ENCODE assay signal across 13 mouse cellular contexts in genomic region chr12:112597618-112598017, GRCm38 (mm10). TPM values are rescaled to one million over a fixed set of nuclear protein-coding genes. Genes with fewer than 3 reads are reported as not detected.
DNase-seq lines count a peak whose midpoint lies in the region; ATAC-seq and TF ChIP-seq lines count a peak whose summit lies in the region.
"Had no signal": no experiment of that assay in that cellular context is flagged by ENCODE, and none has a peak within 500 bp of the region (broad histone marks: within the 10 kb centered on the region; RNA-seq: fewer than 3 reads in every experiment).

No protein-coding gene starts in this region.

- H3K4me2 ChIP-seq in hindbrain, postnatal 0 days (ENCODE audit: low read depth, low read length), result no peak overlapping the region
- no peak overlapping the region for H3K4me2 ChIP-seq in hindbrain, embryonic 12.5 days (replicated peaks)

- H3K4me3 ChIP-seq in hindbrain, postnatal 0 days (ENCODE audit: low read length), result no peak overlapping the region
- no peak overlapping the region for H3K4me3 ChIP-seq in hindbrain, embryonic 12.5 days
- no peak overlapping the region for H3K4me3 ChIP-seq in olfactory bulb, adult 2 months (ENCODE audit: insufficient read depth, low read depth, low read length)

- no peak for ATAC-seq in cerebellum, adult (ENCODE audit: insufficient number of reproducible peaks, low FRiP score, low TSS enrichment)
- ATAC-seq in hindbrain, postnatal 0 days, result no peak
- no peak for ATAC-seq in hindbrain, embryonic 12.5 days (ENCODE audit: low FRiP score)
- ATAC-seq: forebrain, embryonic 16.5 days; inflammation-experienced regulatory T-cells, adult 6 months had no signal

- H3K36me3 ChIP-seq in hindbrain, postnatal 0 days (ENCODE audit: insufficient read depth, low read length), result no peaks in the 10 kb centered on the region
- H3K36me3 ChIP-seq in hindbrain, embryonic 12.5 days, result no peaks in the 10 kb centered on the region

- no peak overlapping the region for H3K27ac ChIP-seq in hindbrain, postnatal 0 days
- no peak overlapping the region for H3K27ac ChIP-seq in hindbrain, embryonic 12.5 days
- peak overlapping the region; percentile 9; the same call in 1 of the 2 replicates for H3K27ac ChIP-seq in olfactory bulb, adult 2 months (ENCODE audit: insufficient read depth, low read depth, low read length)
- H3K27ac ChIP-seq: macrophage had no signal

- DNase-seq in cerebellum, postnatal 10 days, result peak; percentile 76 to 81
- DNase-seq in hindbrain, postnatal 0 days (ENCODE audit: low spot score), result peak; percentile 40
- peak; percentile 68 for DNase-seq in right cerebral cortex, adult 18-20 months
- DNase-seq in right cerebral cortex, postnatal 36 days (ENCODE audit: low spot score in 2 of 2), result no peak
- DNase-seq in urinary bladder, postnatal 14 days (ENCODE audit: low spot score), result no peak
- DNase-seq: lung, adult 2 months; thymus, adult 2 months had no signal

- 75% methylated on average over 8 of the region's 8 CpGs for WGBS in hindbrain, postnatal 0 days
- 90% methylated on average over 8 of the region's 8 CpGs for WGBS in hindbrain, embryonic 12.5 days
- 76% methylated on average over 8 of the region's 8 CpGs for WGBS in olfactory bulb, adult 2 months

- TF ChIP-seq CTCF in hindbrain, postnatal 0 days (IDR thresholded peaks at IDR 0.05; ENCODE audit: low read depth), result no peak
- no peak for TF ChIP-seq CTCF in olfactory bulb, adult 2 months (IDR thresholded peaks at IDR 0.05; ENCODE audit: insufficient read depth, low read depth, low read length)

- H3K9me3 ChIP-seq in hindbrain, postnatal 0 days (ENCODE audit: low read length), result no peaks in the 10 kb centered on the region
- no peaks in the 10 kb centered on the region for H3K9me3 ChIP-seq in hindbrain, embryonic 12.5 days (replicated peaks)

- H3K4me1 ChIP-seq in hindbrain, postnatal 0 days (ENCODE audit: insufficient read depth, low read length), result peaks cover 9% of the 10 kb centered on the region; the same call in 1 of the 2 replicates
- peaks cover 16% of the 10 kb centered on the region for H3K4me1 ChIP-seq in hindbrain, embryonic 12.5 days
- H3K4me1 ChIP-seq in olfactory bulb, adult 2 months (ENCODE audit: control insufficient read depth, insufficient read depth, low read length), result peaks cover 71% of the 10 kb centered on the region

- no peak overlapping the region for H3K9ac ChIP-seq in hindbrain, postnatal 0 days (replicated peaks; ENCODE audit: low read length)
- no peak overlapping the region for H3K9ac ChIP-seq in hindbrain, embryonic 12.5 days

- no peak for TF ChIP-seq POLR2A in olfactory bulb, adult 2 months (IDR thresholded peaks at IDR 0.05; ENCODE audit: insufficient read depth, low read depth, low read length)

- no peaks in the 10 kb centered on the region for H3K27me3 ChIP-seq in hindbrain, postnatal 0 days (ENCODE audit: insufficient read depth, low read length)
- H3K27me3 ChIP-seq in hindbrain, embryonic 12.5 days, result peaks cover 9% of the 10 kb centered on the region; the same call in 1 of the 2 replicates

RNA-seq across cellular contexts. Expression of gene Inf2, which starts 9.0 kb away (rescaled TPM):
- total RNA-seq in hindbrain, postnatal 0 days (2014; rRNA removed), result 5.9 and 6.3 TPM in 2 replicates
- polyA plus RNA-seq in hindbrain, postnatal 0 days (2015; fragmentation: Nextera tagmentation; extraction: Ambion mirVana), result 0.96 and 1.4 TPM in 2 replicates
- polyA plus RNA-seq in hindbrain, embryonic 12.5 days (2016; fragmentation: Nextera tagmentation; extraction: Ambion mirVana), result 1.5 and 2.1 TPM in 2 replicates
- not detected in 2 replicates for polyA plus RNA-seq in olfactory bulb, adult 2 months (2012; ENCODE audit: insufficient read depth, insufficient read length, low replicate concordance, missing spikeins)

RNA-seq across cellular contexts. Expression of gene Adssl1, which starts 22.2 kb away (rescaled TPM):
- total RNA-seq in hindbrain, postnatal 0 days (2014; rRNA removed), result 2.6 and 7.5 TPM in 2 replicates
- 8.4 and 9.2 TPM in 2 replicates for polyA plus RNA-seq in hindbrain, postnatal 0 days (2015; fragmentation: Nextera tagmentation; extraction: Ambion mirVana)
- polyA plus RNA-seq in hindbrain, embryonic 12.5 days (2016; fragmentation: Nextera tagmentation; extraction: Ambion mirVana), result 3.3 and 5.0 TPM in 2 replicates
- not detected in 2 replicates for polyA plus RNA-seq in olfactory bulb, adult 2 months (2012; ENCODE audit: insufficient read depth, insufficient read length, low replicate concordance, missing spikeins)

RNA-seq across cellular contexts. Expression of gene Siva1, which starts 46.9 kb away (rescaled TPM):
- total RNA-seq in hindbrain, postnatal 0 days (2014; rRNA removed), result 24.1 and 34.8 TPM in 2 replicates
- polyA plus RNA-seq in hindbrain, postnatal 0 days (2015; fragmentation: Nextera tagmentation; extraction: Ambion mirVana), result 59.3 and 62.2 TPM in 2 replicates
- polyA plus RNA-seq in hindbrain, embryonic 12.5 days (2016; fragmentation: Nextera tagmentation; extraction: Ambion mirVana), result 100 and 124 TPM in 2 replicates
- polyA plus RNA-seq in olfactory bulb, adult 2 months (2012; ENCODE audit: insufficient read depth, insufficient read length, low replicate concordance, missing spikeins), result not detected in 2 replicates

Comparison
In these comparisons a context has a peak if more than half of its experiments do, and no peak if none do; other contexts are left out.
1. DNase-seq: peak in cerebellum, postnatal 10 days (2 of 2), hindbrain, postnatal 0 days (single experiment) and right cerebral cortex, adult 18-20 months (single experiment); none in right cerebral cortex, postnatal 36 days (0 of 2) and urinary bladder, postnatal 14 days (single experiment).
2. RNA of gene Siva1, which starts 46.9 kb away (polyA plus RNA-seq): 100 to 124 TPM in hindbrain, embryonic 12.5 days and 59.3 to 62.2 TPM in hindbrain, postnatal 0 days; not detected in olfactory bulb, adult 2 months; every median in the first group is over 10 times any median in the second.